In the genomic region with DNA sequence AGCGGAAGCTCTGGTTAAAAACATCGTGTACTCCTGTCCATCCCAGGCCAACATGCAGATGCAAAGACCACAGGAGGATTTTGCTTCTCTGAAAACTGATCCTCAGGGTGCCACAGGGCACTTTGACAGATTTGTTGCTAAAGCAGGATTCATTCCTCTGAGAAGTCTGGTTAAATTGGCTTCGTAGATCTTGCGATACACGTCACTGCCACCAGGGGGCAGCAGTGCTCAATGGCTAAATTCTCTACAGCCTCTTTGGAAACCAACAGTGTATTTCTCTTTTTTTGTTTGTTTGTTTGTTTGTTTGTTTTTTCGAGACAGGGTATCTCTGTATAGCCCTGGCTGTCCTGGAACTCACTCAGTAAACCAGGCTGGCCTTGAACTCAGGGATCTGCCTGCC, we compare ENCODE assay signal across 8 mouse cellular contexts. TPM values are rescaled to one million over a fixed set of nuclear protein-coding genes. Genes with fewer than 3 reads are reported as not detected.
DNase-seq lines count a peak whose midpoint lies in the region; ATAC-seq and TF ChIP-seq lines count a peak whose summit lies in the region.

No protein-coding gene starts in this region.

- no peak for ATAC-seq in forebrain, embryonic 14.5 days
- no peak for ATAC-seq in forebrain, embryonic 13.5 days
- ATAC-seq in heart, postnatal 0 days (ENCODE audit: insufficient read depth, low read depth) = no peak
- ATAC-seq in megakaryocyte-erythroid progenitor cell, adult 5-6 weeks (replicated peaks; ENCODE audit: low FRiP score, low TSS enrichment, poor library complexity, severe bottlenecking) = peak; percentile 60; the same call in 1 of the 2 replicates

- no peak overlapping the region for H3K4me2 ChIP-seq in forebrain, embryonic 14.5 days (ENCODE audit: low read length)
- H3K4me2 ChIP-seq in forebrain, embryonic 13.5 days = no peak overlapping the region
- no peak overlapping the region for H3K4me2 ChIP-seq in heart, postnatal 0 days (ENCODE audit: low read depth, low read length)

- 18% methylated on average over 6 of the region's 6 CpGs for WGBS in forebrain, embryonic 14.5 days
- 18% methylated on average over 6 of the region's 6 CpGs for WGBS in forebrain, embryonic 13.5 days
- WGBS in heart, postnatal 0 days = 17% methylated on average over 6 of the region's 6 CpGs
- 26% methylated on average over 6 of the region's 6 CpGs for WGBS in spleen, adult 2 months

- no peaks in the 10 kb centered on the region for H3K27me3 ChIP-seq in forebrain, embryonic 14.5 days (replicated peaks; ENCODE audit: control insufficient read depth, insufficient read depth, low read length)
- no peaks in the 10 kb centered on the region for H3K27me3 ChIP-seq in forebrain, embryonic 13.5 days
- no peaks in the 10 kb centered on the region for H3K27me3 ChIP-seq in heart, postnatal 0 days (ENCODE audit: control insufficient read depth, insufficient read depth, low read length)
- H3K27me3 ChIP-seq in spleen, adult 2 months (ENCODE audit: control insufficient read depth, insufficient read depth, low read length) = no peaks in the 10 kb centered on the region

- no peaks in the 10 kb centered on the region for H3K9me3 ChIP-seq in forebrain, embryonic 14.5 days (replicated peaks; ENCODE audit: control insufficient read depth, low read length)
- no peaks in the 10 kb centered on the region for H3K9me3 ChIP-seq in forebrain, embryonic 13.5 days (replicated peaks)
- no peaks in the 10 kb centered on the region for H3K9me3 ChIP-seq in heart, postnatal 0 days (replicated peaks; ENCODE audit: control insufficient read depth, low read length)

- no peaks in the 10 kb centered on the region for H3K4me1 ChIP-seq in forebrain, embryonic 14.5 days (ENCODE audit: control insufficient read depth, insufficient read depth, low read length)
- H3K4me1 ChIP-seq in forebrain, embryonic 13.5 days = no peaks in the 10 kb centered on the region
- peaks cover 5% of the 10 kb centered on the region; the same call in 1 of the 2 replicates for H3K4me1 ChIP-seq in heart, postnatal 0 days (ENCODE audit: control insufficient read depth, insufficient read depth)
- peaks cover 2% of the 10 kb centered on the region; the same call in 1 of the 2 replicates for H3K4me1 ChIP-seq in spleen, adult 2 months (ENCODE audit: control insufficient read depth, insufficient read depth, insufficient read length)

- H3K27ac ChIP-seq in forebrain, embryonic 14.5 days (ENCODE audit: low read depth, low read length) = no peak overlapping the region
- H3K27ac ChIP-seq in forebrain, embryonic 13.5 days = no peak overlapping the region
- H3K27ac ChIP-seq in heart, postnatal 0 days (ENCODE audit: low read depth) = no peak overlapping the region
- no peak overlapping the region for H3K27ac ChIP-seq in spleen, adult 2 months (ENCODE audit: insufficient read depth, low read length)

- TF ChIP-seq POLR2A in spleen, adult 2 months (IDR thresholded peaks at IDR 0.05; ENCODE audit: low read depth, low read length) = no peak

- peaks cover 4% of the 10 kb centered on the region; the same call in 1 of the 2 replicates for H3K36me3 ChIP-seq in forebrain, embryonic 14.5 days (ENCODE audit: control insufficient read depth, insufficient read depth, low read length)
- peaks cover 4% of the 10 kb centered on the region for H3K36me3 ChIP-seq in forebrain, embryonic 13.5 days (ENCODE audit: poor library complexity, severe bottlenecking)
- 0 out of 2 replicates have a peak, but pooled peaks cover 6% of the 10 kb centered on the region for H3K36me3 ChIP-seq in heart, postnatal 0 days (replicated peaks; ENCODE audit: control insufficient read depth, insufficient read depth, low read length)
- peaks cover 7% of the 10 kb centered on the region for H3K36me3 ChIP-seq in spleen, adult 2 months (ENCODE audit: control insufficient read depth, insufficient read depth, low read length)

- H3K9ac ChIP-seq in forebrain, embryonic 14.5 days (ENCODE audit: low read length) = no peak overlapping the region
- H3K9ac ChIP-seq in forebrain, embryonic 13.5 days = no peak overlapping the region
- no peak overlapping the region for H3K9ac ChIP-seq in heart, postnatal 0 days (replicated peaks; ENCODE audit: low read depth, low read length)

- TF ChIP-seq CTCF in heart, postnatal 0 days (IDR thresholded peaks at IDR 0.05; ENCODE audit: low read depth) = peak; percentile 96
- peak; percentile 79; the same call in 1 of the 2 replicates for TF ChIP-seq CTCF in spleen, adult 2 months (IDR thresholded peaks at IDR 0.05; ENCODE audit: extremely low read depth, insufficient read depth, insufficient read length, insufficient replicate concordance)

- H3K4me3 ChIP-seq in forebrain, embryonic 14.5 days (ENCODE audit: low read depth, low read length) = no peak overlapping the region
- no peak overlapping the region for H3K4me3 ChIP-seq in forebrain, embryonic 13.5 days
- no peak overlapping the region for H3K4me3 ChIP-seq in heart, postnatal 0 days (ENCODE audit: low read depth, low read length)
- H3K4me3 ChIP-seq in spleen, adult 2 months (ENCODE audit: extremely low read depth, insufficient read depth, insufficient read length) = no peak overlapping the region

- no peak for TF ChIP-seq EP300 in heart, postnatal 0 days (IDR thresholded peaks at IDR 0.05; ENCODE audit: low read depth)

- DNase-seq in forebrain, embryonic 14.5 days (ENCODE audit: low spot score) = peak; percentile 82
- peak; percentile 74 for DNase-seq in T-cell, adult 2 months (ENCODE audit: low spot score)
- peak; percentile 90 to 91 for DNase-seq in cerebellum, postnatal 25 days
- peak; percentile 46 for DNase-seq in heart, postnatal 0 days (ENCODE audit: low spot score)
- peak; percentile 86 to 94 for DNase-seq in layer of hippocampus, postnatal 25 days (ENCODE audit: extremely low spot score in 1 of 2, low spot score in 1 of 2)
- peak in 1 of 2 experiments; percentile 64 for DNase-seq in spleen, adult 2 months (ENCODE audit: low read depth in 1 of 2, low spot score in 2 of 2)

RNA-seq across cellular contexts. Expression of gene Nt5c, which starts 7.9 kb away (rescaled TPM):
- polyA plus RNA-seq in forebrain, embryonic 14.5 days (2014; fragmentation: Nextera tagmentation; extraction: Ambion mirVana) = 95.5 and 107 TPM in 2 replicates
- 87.0 and 91.1 TPM in 2 replicates for polyA plus RNA-seq in forebrain, embryonic 13.5 days (2015; fragmentation: Nextera tagmentation; extraction: Ambion mirVana)
- total RNA-seq in heart, postnatal 0 days (2014; rRNA removed; ENCODE audit: low replicate concordance) = 24.5 and 28.0 TPM in 2 replicates
- polyA plus RNA-seq in heart, postnatal 0 days (2015; fragmentation: Nextera tagmentation; extraction: Ambion mirVana) = 49.8 and 53.7 TPM in 2 replicates
- 10 to 100 TPM; 68.8 to 70.4 TPM for total RNA-seq in layer of hippocampus, postnatal 25 days (2021)
- 81.6 and 117 TPM in 2 replicates for total RNA-seq in megakaryocyte-erythroid progenitor cell, adult 5-6 weeks (2014; fragmentation: Nextera tagmentation)
- total RNA-seq in megakaryocyte-erythroid progenitor cell, adult 5-6 weeks (2017) = 79.8 and 101 TPM in 2 replicates
- polyA plus RNA-seq in spleen, adult 2 months (2012; rRNA removed) = 59.1 and 73.6 TPM in 2 replicates

RNA-seq across cellular contexts. Expression of gene Armc7, which starts 8.3 kb away (rescaled TPM):
- 11.5 and 14.6 TPM in 2 replicates for polyA plus RNA-seq in forebrain, embryonic 14.5 days (2014; fragmentation: Nextera tagmentation; extraction: Ambion mirVana)
- polyA plus RNA-seq in forebrain, embryonic 13.5 days (2015; fragmentation: Nextera tagmentation; extraction: Ambion mirVana) = 11.3 and 13.0 TPM in 2 replicates
- 1.8 and 8.7 TPM in 2 replicates for total RNA-seq in heart, postnatal 0 days (2014; rRNA removed; ENCODE audit: low replicate concordance)
- polyA plus RNA-seq in heart, postnatal 0 days (2015; fragmentation: Nextera tagmentation; extraction: Ambion mirVana) = 3.3 TPM in 2 replicates
- total RNA-seq in layer of hippocampus, postnatal 25 days (2021) = 10 to 100 TPM in 1 of 2 experiments, 1 to 10 TPM in 1; 9.3 to 10.3 TPM
- 4.2 and 10.1 TPM in 2 replicates for total RNA-seq in megakaryocyte-erythroid progenitor cell, adult 5-6 weeks (2014; fragmentation: Nextera tagmentation)
- 8.3 and 8.7 TPM in 2 replicates for total RNA-seq in megakaryocyte-erythroid progenitor cell, adult 5-6 weeks (2017)
- 31.0 and 40.3 TPM in 2 replicates for polyA plus RNA-seq in spleen, adult 2 months (2012; rRNA removed)

RNA-seq across cellular contexts. Expression of gene Slc16a5, which starts 21.5 kb away (rescaled TPM):
- 0.12 TPM in 1 of 2 replicates, not detected in the other for polyA plus RNA-seq in forebrain, embryonic 14.5 days (2014; fragmentation: Nextera tagmentation; extraction: Ambion mirVana)
- not detected in 2 replicates for polyA plus RNA-seq in forebrain, embryonic 13.5 days (2015; fragmentation: Nextera tagmentation; extraction: Ambion mirVana)
- total RNA-seq in heart, postnatal 0 days (2014; rRNA removed; ENCODE audit: low replicate concordance) = 0.99 and 3.8 TPM in 2 replicates
- 0.11 and 0.15 TPM in 2 replicates for polyA plus RNA-seq in heart, postnatal 0 days (2015; fragmentation: Nextera tagmentation; extraction: Ambion mirVana)
- total RNA-seq in layer of hippocampus, postnatal 25 days (2021) = not detected
- not detected in 2 replicates for total RNA-seq in megakaryocyte-erythroid progenitor cell, adult 5-6 weeks (2014; fragmentation: Nextera tagmentation)
- total RNA-seq in megakaryocyte-erythroid progenitor cell, adult 5-6 weeks (2017) = not detected in 2 replicates
- polyA plus RNA-seq in spleen, adult 2 months (2012; rRNA removed) = 8.0 and 8.8 TPM in 2 replicates

RNA-seq across cellular contexts. Expression of gene Jpt1, which starts 30.5 kb away (rescaled TPM):
- polyA plus RNA-seq in forebrain, embryonic 14.5 days (2014; fragmentation: Nextera tagmentation; extraction: Ambion mirVana) = 2,151 and 2,168 TPM in 2 replicates
- polyA plus RNA-seq in forebrain, embryonic 13.5 days (2015; fragmentation: Nextera tagmentation; extraction: Ambion mirVana) = 1,632 and 1,660 TPM in 2 replicates
- total RNA-seq in heart, postnatal 0 days (2014; rRNA removed; ENCODE audit: low replicate concordance) = 433 and 473 TPM in 2 replicates
- polyA plus RNA-seq in heart, postnatal 0 days (2015; fragmentation: Nextera tagmentation; extraction: Ambion mirVana) = 496 and 503 TPM in 2 replicates
- total RNA-seq in layer of hippocampus, postnatal 25 days (2021) = 100 to 1,000 TPM; 134 to 165 TPM
- total RNA-seq in megakaryocyte-erythroid progenitor cell, adult 5-6 weeks (2014; fragmentation: Nextera tagmentation) = 167 and 191 TPM in 2 replicates
- 122 and 142 TPM in 2 replicates for total RNA-seq in megakaryocyte-erythroid progenitor cell, adult 5-6 weeks (2017)
- 178 and 269 TPM in 2 replicates for polyA plus RNA-seq in spleen, adult 2 months (2012; rRNA removed)

RNA-seq across cellular contexts. Expression of gene Trim80, which starts 43.4 kb away (rescaled TPM):
- polyA plus RNA-seq in forebrain, embryonic 14.5 days (2014; fragmentation: Nextera tagmentation; extraction: Ambion mirVana) = not detected in 2 replicates
- not detected in 2 replicates for polyA plus RNA-seq in forebrain, embryonic 13.5 days (2015; fragmentation: Nextera tagmentation; extraction: Ambion mirVana)
- total RNA-seq in heart, postnatal 0 days (2014; rRNA removed; ENCODE audit: low replicate concordance) = not detected in 2 replicates
- polyA plus RNA-seq in heart, postnatal 0 days (2015; fragmentation: Nextera tagmentation; extraction: Ambion mirVana) = 0.18 and 0.26 TPM in 2 replicates
- total RNA-seq in layer of hippocampus, postnatal 25 days (2021) = not detected
- not detected in 2 replicates for total RNA-seq in megakaryocyte-erythroid progenitor cell, adult 5-6 weeks (2014; fragmentation: Nextera tagmentation)
- total RNA-seq in megakaryocyte-erythroid progenitor cell, adult 5-6 weeks (2017) = not detected in 2 replicates
- polyA plus RNA-seq in spleen, adult 2 months (2012; rRNA removed) = not detected in 2 replicates
